Mouse (Mus musculus) intestine, postnatal 0 days (tissue): ENCODE data around the gene Mtln. TPM values are rescaled to one million over a fixed set of nuclear protein-coding genes. Genes with fewer than 3 reads are reported as not detected.

Experiments used
- ATAC-seq: fragments of 200-750 bp; cut with Nextera tagmentation; 2 replicates; pipeline ENCODE4 v1.8.0; 2017; ENCODE audit warnings: mild to moderate bottlenecking, moderate TSS enrichment, moderate library complexity
- H3K27ac ChIP-seq: fragments of 300-500 bp; sonication (generic); 2 replicates; pipeline ENCODE4 v1.5.1; 2014; ENCODE audit warnings: mild to moderate bottlenecking, low read depth, low read length, moderate library complexity
- H3K27me3 ChIP-seq: fragments of 300-500 bp; sonication (generic); replicated peaks from 2 replicates; pipeline ENCODE4 v1.6.1; 2014; ENCODE audit warnings: low read length, mixed read lengths; ENCODE audit not compliant: control insufficient read depth, insufficient read depth
- H3K36me3 ChIP-seq: fragments of 300-500 bp; sonication (generic); 2 replicates; pipeline ENCODE4 v1.6.1; 2014; ENCODE audit warnings: mild to moderate bottlenecking, moderate library complexity; ENCODE audit not compliant: control insufficient read depth, insufficient read depth
- H3K4me1 ChIP-seq: fragments of 300-500 bp; sonication (generic); replicated peaks from 2 replicates; pipeline ENCODE4 v1.6.1; 2014; ENCODE audit warnings: antibody characterized with exemption, low read length, mixed read lengths; ENCODE audit not compliant: control insufficient read depth, insufficient read depth
- H3K4me2 ChIP-seq: fragments of 300-500 bp; sonication (generic); replicated peaks from 2 replicates; pipeline ENCODE4 v1.6.1; 2014; ENCODE audit warnings: low read depth, mild to moderate bottlenecking, moderate library complexity
- H3K4me3 ChIP-seq: fragments of 300-500 bp; sonication (generic); 2 replicates; pipeline ENCODE4 v1.5.1; 2014; ENCODE audit warnings: low read depth, low read length
- H3K9ac ChIP-seq: fragments of 300-500 bp; sonication (generic); 2 replicates; pipeline ENCODE4 v1.6.1; 2014; ENCODE audit warnings: mild to moderate bottlenecking, low read depth, low read length
- H3K9me3 ChIP-seq: fragments of 300-500 bp; sonication (generic); 2 replicates; pipeline ENCODE4 v1.6.1; 2016; ENCODE audit warnings: mixed run types; ENCODE audit not compliant: control insufficient read depth
- CTCF ChIP-seq: sonication (generic); IDR thresholded peaks from 2 replicates; pipeline ENCODE4 v1.5.1; 2016; ENCODE audit warnings: low read depth, mild to moderate bottlenecking, control low read depth, antibody characterized with exemption, moderate library complexity
- WGBS: fragments of 180-500 bp; shearing (Covaris S2); extraction: QIAGEN DNeasy Blood & Tissue Kit; methylation state at CpG from one replicate; pipeline ENCODE4 v1.1.7; 2014; 5-methylcytosine and 5-hydroxymethylcytosine counted together
- polyA plus RNA-seq: library from polyadenylated mRNA; unstranded; fragments of >200 nt; fragmentation: Nextera tagmentation; extraction: Ambion mirVana; gene quantifications from 2 replicates; pipeline ENCODE4 v1.2.1, GENCODE M21; 2015

The Mtln gene
- polyA plus RNA-seq, 1 experiment from 2014 or later = 50.0 TPM

DNA sequence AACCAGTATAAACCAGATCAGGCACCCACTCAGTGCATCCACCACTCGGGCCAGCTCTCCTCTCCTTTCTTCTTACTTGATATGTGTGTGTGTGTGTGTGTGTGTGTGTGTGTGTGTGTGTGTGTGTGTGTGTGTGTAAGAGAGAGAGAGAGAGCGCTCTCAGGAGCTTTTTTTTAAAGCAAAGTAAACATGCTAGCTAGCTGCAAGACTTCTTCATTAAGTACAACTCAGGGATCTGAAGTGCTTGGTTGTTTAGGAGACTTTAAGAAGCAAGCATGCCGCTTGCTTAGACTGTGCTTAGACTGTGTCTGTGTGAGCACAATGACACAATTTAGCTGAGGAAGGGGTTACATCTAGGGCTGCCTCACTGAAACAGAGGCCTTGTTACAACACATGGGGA, 49.7 kb downstream of the Mtln start:
- Histone ChIP-seq H3K4me2 (no peak overlapping the region), H3K9me3 (no peaks in the 10 kb centered on the region), H3K27me3 (no peaks in the 10 kb centered on the region), H3K4me1 (0 out of 2 replicates have a peak, but pooled peaks cover 7% of the 10 kb centered on the region), H3K4me3 (no peak overlapping the region), H3K27ac (peak overlapping the region; percentile 22; the same call in 1 of the 2 replicates), H3K9ac (no peak overlapping the region), H3K36me3 (no peaks in the 10 kb centered on the region; the same call in 1 of the 2 replicates)
- ATAC-seq = no peak
- 65% methylated on average over 3 of the region's 3 CpGs for WGBS
- TF ChIP-seq CTCF = no peak

Other genes with a start within 250 kb of the Mtln start
- 0.99 and 1.1 TPM in 2 replicates for gene Zfp661, start 205.4 kb downstream of the Mtln start, polyA plus RNA-seq
- 65.9 and 71.0 TPM in 2 replicates for gene Mrps5, start 205.3 kb downstream of the Mtln start, polyA plus RNA-seq
- gene Mal, start 135.8 kb downstream of the Mtln start, polyA plus RNA-seq = 1.9 and 3.8 TPM in 2 replicates
- 122 and 141 TPM in 2 replicates for gene Mall, start 62.6 kb downstream of the Mtln start, polyA plus RNA-seq
- 13.0 and 13.3 TPM in 2 replicates for gene Nphp1, start 3.6 kb downstream of the Mtln start, polyA plus RNA-seq
- gene Bub1, start 39.4 kb upstream of the Mtln start, polyA plus RNA-seq = 5.1 and 6.3 TPM in 2 replicates
- gene Acoxl, start 46.4 kb upstream of the Mtln start, polyA plus RNA-seq = 0.13 and 0.25 TPM in 2 replicates